Mouse (Mus musculus) adipose tissue, adult 10 weeks (tissue): ENCODE results near the gene Tdrd3. TPM values are rescaled to one million over a fixed set of nuclear protein-coding genes. Genes with fewer than 3 reads are reported as not detected.

Experiments
- polyA plus RNA-seq: library from polyadenylated mRNA; stranded (reverse); fragments of 350-450 nt; fragmentation: Illumina TruSeq; extraction: RNeasy Lipid Tissue Mini Kit (QIAGEN cat#74804); gene quantifications from one replicate; pipeline ENCODE4 v1.2.3, GENCODE M21; 2014; ENCODE audit warnings: low read depth, low replicate concordance

The Tdrd3 gene
- polyA plus RNA-seq: 21.4 TPM

GRCm38 (mm10) chr14:87415808-87416721 lies at the start of gene Tdrd3:
Gene Tdrd3 (plus strand): TSS chr14:87416639.

